ENCODE assay signal across 11 mouse cellular contexts in genomic region chr16:11343292-11343815, GRCm38 (mm10). TPM values are rescaled to one million over a fixed set of nuclear protein-coding genes. Genes with fewer than 3 reads are reported as not detected.
DNase-seq lines count a peak whose midpoint lies in the region; ATAC-seq and TF ChIP-seq lines count a peak whose summit lies in the region.
"Had no signal": no experiment of that assay in that cellular context is flagged by ENCODE, and none has a peak within 500 bp of the region (broad histone marks: within the 10 kb centered on the region; RNA-seq: fewer than 3 reads in every experiment).

No protein-coding gene starts in this region.

- H3K4me2 ChIP-seq in CH12.LX (ENCODE audit: insufficient read depth, low read depth, poor library complexity, severe bottlenecking): no peak overlapping the region
- H3K4me2 ChIP-seq in lung, embryonic 16.5 days (ENCODE audit: low read depth, low read length): no peak overlapping the region
- H3K4me2 ChIP-seq in forebrain, embryonic 11.5 days (ENCODE audit: low read depth, low read length, severe bottlenecking): no peak overlapping the region
- H3K4me2 ChIP-seq: embryonic facial prominence, embryonic 15.5 days; midbrain, embryonic 12.5 days had no signal

- ATAC-seq in lung, embryonic 16.5 days (ENCODE audit: low read depth): peak; percentile 59; the same call in 1 of the 2 replicates
- no peak for ATAC-seq in forebrain, embryonic 11.5 days (replicated peaks; ENCODE audit: low FRiP score)

- no peak overlapping the region for H3K4me3 ChIP-seq in CH12.LX (replicated peaks in 1 of 3; ENCODE audit: low read depth in 2 of 3, low read length in 2 of 3, poor library complexity in 1 of 3)
- no peak overlapping the region for H3K4me3 ChIP-seq in lung, embryonic 16.5 days (ENCODE audit: low read length)
- no peak overlapping the region for H3K4me3 ChIP-seq in forebrain, embryonic 11.5 days (ENCODE audit: low read depth, low read length)
- H3K4me3 ChIP-seq: embryonic facial prominence, embryonic 15.5 days; midbrain, embryonic 12.5 days had no signal

- TF ChIP-seq CTCF in CH12.LX (conservative IDR thresholded peaks at IDR 0.05 in 1 of 2, IDR thresholded peaks at IDR 0.05 in 1 of 2; ENCODE audit: low read depth in 2 of 2, low read length in 2 of 2): no peak

- H3K4me1 ChIP-seq in CH12.LX (ENCODE audit: control insufficient read depth in 1 of 2, insufficient read depth in 2 of 2): peaks cover 0 to 9% of the 10 kb centered on the region in 2 experiments; a peak in 2 of 4 replicates
- H3K4me1 ChIP-seq in lung, embryonic 16.5 days (replicated peaks; ENCODE audit: control insufficient read depth, insufficient read depth, low read length): no peaks in the 10 kb centered on the region
- H3K4me1 ChIP-seq in forebrain, embryonic 11.5 days (replicated peaks; ENCODE audit: control insufficient read depth, insufficient read depth, low read length): no peaks in the 10 kb centered on the region
- H3K4me1 ChIP-seq: embryonic facial prominence, embryonic 15.5 days; midbrain, embryonic 12.5 days had no signal

- H3K79me2 ChIP-seq in CH12.LX (replicated peaks; ENCODE audit: control insufficient read depth, extremely low read depth, insufficient read depth, poor library complexity, severe bottlenecking): no peaks in the 10 kb centered on the region

- no peak overlapping the region for H3K27ac ChIP-seq in CH12.LX (ENCODE audit: insufficient read depth, low read depth)
- no peak overlapping the region for H3K27ac ChIP-seq in lung, embryonic 16.5 days (ENCODE audit: low read length)
- no peak overlapping the region for H3K27ac ChIP-seq in forebrain, embryonic 11.5 days (ENCODE audit: low read depth, low read length)
- H3K27ac ChIP-seq: embryonic facial prominence, embryonic 15.5 days; midbrain, embryonic 12.5 days had no signal

- TF ChIP-seq RAD21 in CH12.LX (IDR thresholded peaks at IDR 0.05; ENCODE audit: low read depth, low read length): no peak

- TF ChIP-seq POLR2A in CH12.LX (IDR thresholded peaks at IDR 0.05; ENCODE audit: low read depth, low read length): no peak

- dilution Hi-C loops in CH12.LX (cut with MboI; ENCODE audit: extremely low pct_ligation_motif_present, extremely low pct_unique_long_range_greater_than_20kb, low sequenced_read_pairs): no loop called here

- no peak for TF ChIP-seq EP300 in CH12.LX (IDR thresholded peaks at IDR 0.05; ENCODE audit: low read length)

- H3K9ac ChIP-seq in CH12.LX (ENCODE audit: insufficient read depth, low read depth): no peak overlapping the region
- H3K9ac ChIP-seq in lung, embryonic 16.5 days (ENCODE audit: low read length): no peak overlapping the region
- no peak overlapping the region for H3K9ac ChIP-seq in forebrain, embryonic 11.5 days (ENCODE audit: low read length)
- H3K9ac ChIP-seq: embryonic facial prominence, embryonic 15.5 days; midbrain, embryonic 12.5 days had no signal

- DNase-seq in adrenal gland, adult (ENCODE audit: inconsistent age in 2 of 2, low spot score in 1 of 2): peak; percentile 33 to 62
- DNase-seq in adrenal gland, postnatal 10 days: no peak
- DNase-seq in CH12.LX (ENCODE audit: extremely low read depth): peak; percentile 12
- peak; percentile 24 to 42 for DNase-seq in heart, postnatal 10 days
- no peak for DNase-seq in right cerebral cortex, postnatal 14 days
- DNase-seq in testis, postnatal 14 days (ENCODE audit: low spot score): no peak
- no peak for DNase-seq in forebrain, embryonic 11.5 days (ENCODE audit: low spot score)

- no peaks in the 10 kb centered on the region for H3K36me3 ChIP-seq in CH12.LX (replicated peaks in 1 of 2; ENCODE audit: control insufficient read depth in 1 of 2, insufficient read depth in 1 of 2, low read length in 1 of 2)
- no peaks in the 10 kb centered on the region for H3K36me3 ChIP-seq in lung, embryonic 16.5 days (ENCODE audit: control insufficient read depth, insufficient read depth, low read length)
- H3K36me3 ChIP-seq in forebrain, embryonic 11.5 days (ENCODE audit: control insufficient read depth, insufficient read depth, low read length): no peaks in the 10 kb centered on the region
- H3K36me3 ChIP-seq: midbrain, embryonic 12.5 days had no signal

- intact Hi-C loops in heart, postnatal 10 days (cut with DNase I): no loop called here

- 61% methylated on average over 4 of the region's 4 CpGs for WGBS in lung, embryonic 16.5 days
- 84% methylated on average over 4 of the region's 4 CpGs for WGBS in forebrain, embryonic 11.5 days

- no peaks in the 10 kb centered on the region for H3K9me3 ChIP-seq in CH12.LX (replicated peaks; ENCODE audit: low read length)
- no peaks in the 10 kb centered on the region for H3K9me3 ChIP-seq in lung, embryonic 16.5 days (ENCODE audit: control insufficient read depth, low read length)
- no peaks in the 10 kb centered on the region for H3K9me3 ChIP-seq in forebrain, embryonic 11.5 days (ENCODE audit: control insufficient read depth, low read length)
- H3K9me3 ChIP-seq: embryonic facial prominence, embryonic 15.5 days; midbrain, embryonic 12.5 days had no signal

- in situ Hi-C loops in CH12.LX (cut with MboI; ENCODE audit: low pct_ligation_motif_present, low pct_unique_long_range_greater_than_20kb, low sequenced_read_pairs): no loop called here

- no peaks in the 10 kb centered on the region for H3K27me3 ChIP-seq in CH12.LX (replicated peaks)
- H3K27me3 ChIP-seq in lung, embryonic 16.5 days (ENCODE audit: control insufficient read depth, insufficient read depth, low read depth, low read length): no peaks in the 10 kb centered on the region
- no peaks in the 10 kb centered on the region for H3K27me3 ChIP-seq in forebrain, embryonic 11.5 days (ENCODE audit: control insufficient read depth, insufficient read depth, low read length)
- H3K27me3 ChIP-seq: embryonic facial prominence, embryonic 15.5 days; midbrain, embryonic 12.5 days had no signal

TF ChIP-seq in CH12.LX, 34 proteins besides CTCF, POLR2A, EP300 and RAD21:
- TF ChIP-seq SMC3 (IDR thresholded peaks at IDR 0.05; ENCODE audit: low read depth, low read length) (no peak), ZMIZ1 (IDR thresholded peaks at IDR 0.05; ENCODE audit: low read depth, low read length) (no peak), ETS1 (conservative IDR thresholded peaks at IDR 0.05; ENCODE audit: low read depth, low read length) (no peak), KAT2A (IDR thresholded peaks at IDR 0.05; ENCODE audit: insufficient replicate concordance, low read length) (no peak), RCOR1 (conservative IDR thresholded peaks at IDR 0.05; ENCODE audit: low read depth, low read length) (no peak), TBP (conservative IDR thresholded peaks at IDR 0.05; ENCODE audit: low read depth, low read length) (no peak), PAX5 (IDR thresholded peaks at IDR 0.05; ENCODE audit: low read length) (no peak), ZC3H11A (IDR thresholded peaks at IDR 0.05; ENCODE audit: low read depth, low read length) (no peak), UBTF (IDR thresholded peaks at IDR 0.05; ENCODE audit: low read depth, low read length) (no peak), CHD1 (IDR thresholded peaks at IDR 0.05; ENCODE audit: low read depth, low read length) (no peak)
TF ChIP-seq in CH12.LX: peak in this region for 0.

RNA-seq across cellular contexts. Expression of gene Snx29, which starts 20.6 kb away (rescaled TPM):
- total RNA-seq in adrenal gland, postnatal 10 days (2021): 10 to 100 TPM; 14.7 to 19.7 TPM
- total RNA-seq in CH12.LX (2012; rRNA removed) (1.3 and 3.1 TPM in 2 replicates), CH12.LX (2014; rRNA removed) (0.84 and 1.2 TPM in 2 replicates)
- polyA plus RNA-seq in CH12.LX (2012; ENCODE audit: insufficient read length, low read depth): 3.2 TPM in 2 replicates
- 10 to 100 TPM; 12.2 to 16.3 TPM for total RNA-seq in heart, postnatal 10 days (2021)
- polyA plus RNA-seq in lung, embryonic 16.5 days (2015; fragmentation: Nextera tagmentation; extraction: Ambion mirVana): 11.4 and 16.2 TPM in 2 replicates
- polyA plus RNA-seq in forebrain, embryonic 11.5 days (2014; fragmentation: Nextera tagmentation; extraction: Ambion mirVana): 12.5 and 13.5 TPM in 2 replicates

RNA-seq across cellular contexts. Expression of gene Tnfrsf17, which starts 29.7 kb away (rescaled TPM):
- total RNA-seq in adrenal gland, postnatal 10 days (2021): not detected
- total RNA-seq in CH12.LX (2012; rRNA removed) (0.17 and 0.29 TPM in 2 replicates), CH12.LX (2014; rRNA removed) (0.32 and 0.42 TPM in 2 replicates)
- polyA plus RNA-seq in CH12.LX (2012; ENCODE audit: insufficient read length, low read depth): not detected in 2 replicates
- not detected for total RNA-seq in heart, postnatal 10 days (2021)
- not detected in 2 replicates for polyA plus RNA-seq in lung, embryonic 16.5 days (2015; fragmentation: Nextera tagmentation; extraction: Ambion mirVana)
- 0.35 TPM in 1 of 2 replicates, not detected in the other for polyA plus RNA-seq in forebrain, embryonic 11.5 days (2014; fragmentation: Nextera tagmentation; extraction: Ambion mirVana)
- polyA plus RNA-seq: embryonic facial prominence, embryonic 15.5 days; intestine, embryonic 14.5 days; midbrain, embryonic 12.5 days had no signal

Comparison
In these comparisons a context has a peak if more than half of its experiments do, and no peak if none do; other contexts are left out.
1. DNase-seq: peak in adrenal gland, adult (2 of 2), CH12.LX (single experiment) and heart, postnatal 10 days (2 of 2); none in adrenal gland, postnatal 10 days (single experiment), right cerebral cortex, postnatal 14 days (single experiment), testis, postnatal 14 days (single experiment) and forebrain, embryonic 11.5 days (single experiment).